Mouse (Mus musculus): ENCODE measurements around the gene Rasgef1b. TPM values are rescaled to one million over a fixed set of nuclear protein-coding genes. Genes with fewer than 3 reads are reported as not detected.

The Rasgef1b gene
- polyA plus RNA-seq, 1 experiment from 2014 or later: 7.8 TPM

DNA sequence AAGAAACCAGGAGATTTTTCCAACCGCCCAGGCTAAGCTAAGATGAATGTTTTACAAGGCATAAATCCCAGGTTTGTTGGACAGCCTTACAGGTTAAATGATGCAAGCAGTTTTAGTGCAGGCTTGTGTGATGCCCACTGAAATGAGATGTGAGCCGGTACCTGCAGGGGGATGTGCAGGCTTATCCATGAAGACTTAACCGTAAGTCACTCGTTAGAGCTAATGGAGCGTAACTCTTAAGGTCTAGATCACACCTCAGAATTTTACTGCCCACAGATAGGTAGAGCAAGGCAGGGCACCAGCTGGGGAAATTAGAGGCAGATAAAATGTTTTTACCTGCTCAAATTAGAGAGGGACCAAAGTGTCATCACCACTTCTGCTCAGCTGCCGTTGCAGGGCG is 14.0 kb upstream of the Rasgef1b start:
- no peaks in the 10 kb centered on the region for H3K9me3 ChIP-seq (ENCODE audit: low read length)
- no peak overlapping the region for H3K27ac ChIP-seq (ENCODE audit: low read length)
- H3K36me3 ChIP-seq (ENCODE audit: insufficient read depth, low read length): no peaks in the 10 kb centered on the region
- H3K4me3 ChIP-seq (ENCODE audit: low read length): no peak overlapping the region
- no peaks in the 10 kb centered on the region for H3K27me3 ChIP-seq (ENCODE audit: insufficient read depth, low read length)
- H3K4me2 ChIP-seq (replicated peaks; ENCODE audit: low read depth, low read length): no peak overlapping the region
- WGBS: 38% methylated on average over 7 of the region's 7 CpGs
- 0 out of 2 replicates have a peak, but pooled peaks have one; percentile 31 for ATAC-seq (ENCODE audit: low FRiP score, low TSS enrichment)
- no peaks in the 10 kb centered on the region for H3K4me1 ChIP-seq (ENCODE audit: insufficient read depth, low read length)
- no peak overlapping the region for H3K9ac ChIP-seq (replicated peaks; ENCODE audit: low read length)

GRCm38 (mm10) chr5:99742056-99742455 is 13.2 kb upstream of the Rasgef1b start:
- H3K4me2 ChIP-seq (replicated peaks; ENCODE audit: low read depth, low read length): no peak overlapping the region
- H3K9ac ChIP-seq (replicated peaks; ENCODE audit: low read length): no peak overlapping the region
- H3K4me3 ChIP-seq (ENCODE audit: low read length): no peak overlapping the region
- ATAC-seq (ENCODE audit: low FRiP score, low TSS enrichment): no peak
- 22% methylated on average over 8 of the region's 8 CpGs for WGBS
- H3K27me3 ChIP-seq (ENCODE audit: insufficient read depth, low read length): no peaks in the 10 kb centered on the region
- H3K27ac ChIP-seq (ENCODE audit: low read length): no peak overlapping the region
- no peaks in the 10 kb centered on the region for H3K4me1 ChIP-seq (ENCODE audit: insufficient read depth, low read length)
- H3K36me3 ChIP-seq (ENCODE audit: insufficient read depth, low read length): no peaks in the 10 kb centered on the region
- no peaks in the 10 kb centered on the region for H3K9me3 ChIP-seq (ENCODE audit: low read length)

DNA sequence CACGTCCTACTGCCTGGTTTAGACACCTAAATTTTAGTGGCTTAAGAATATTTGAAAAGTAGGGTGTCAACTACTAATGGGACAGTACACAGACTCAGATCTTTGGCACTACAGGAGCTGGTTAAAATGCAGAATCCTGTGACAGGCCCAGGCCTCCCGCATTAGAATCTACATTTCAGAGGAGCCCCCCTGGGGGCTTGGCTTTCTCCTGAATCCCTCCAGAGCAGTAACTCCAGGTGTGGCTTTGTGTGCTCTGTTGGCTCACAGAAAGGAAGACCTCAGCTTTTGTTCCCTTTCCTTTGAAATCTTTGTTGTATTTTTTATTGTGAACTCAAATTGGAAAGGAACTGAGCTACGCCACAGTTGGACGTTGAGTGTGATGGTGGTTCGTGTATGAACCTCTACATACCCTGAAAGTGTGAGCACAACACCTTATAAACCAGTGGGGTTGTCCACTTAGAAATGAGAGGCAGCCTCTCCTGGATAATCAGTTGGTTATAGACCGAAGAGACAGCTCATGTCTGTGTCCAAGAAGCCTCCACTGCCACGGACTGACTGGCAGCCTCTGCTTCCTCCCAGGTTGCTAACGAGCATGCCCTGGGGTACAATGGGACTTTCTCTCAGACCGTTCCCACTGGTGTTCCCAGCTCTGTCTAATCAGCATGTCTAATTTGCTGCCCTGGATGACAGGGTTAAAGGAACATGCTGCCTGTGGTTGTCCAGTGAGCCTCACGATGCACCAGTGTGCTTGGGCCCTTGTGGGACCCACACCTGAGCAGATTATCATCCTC is 9.3 kb upstream of the Rasgef1b start:
- no peak overlapping the region for H3K4me3 ChIP-seq (ENCODE audit: low read length)
- no peaks in the 10 kb centered on the region for H3K27me3 ChIP-seq (ENCODE audit: insufficient read depth, low read length)
- no peak overlapping the region for H3K27ac ChIP-seq (ENCODE audit: low read length)
- H3K4me1 ChIP-seq (ENCODE audit: insufficient read depth, low read length): no peaks in the 10 kb centered on the region
- H3K9me3 ChIP-seq (ENCODE audit: low read length): no peaks in the 10 kb centered on the region
- no peak overlapping the region for H3K4me2 ChIP-seq (replicated peaks; ENCODE audit: low read depth, low read length)
- H3K36me3 ChIP-seq (ENCODE audit: insufficient read depth, low read length): no peaks in the 10 kb centered on the region
- 43% methylated on average over 10 of the region's 10 CpGs for WGBS
- H3K9ac ChIP-seq (replicated peaks; ENCODE audit: low read length): no peak overlapping the region
- no peak for ATAC-seq (ENCODE audit: low FRiP score, low TSS enrichment)

GRCm38 (mm10) chr5:99729931-99730330 is 1.1 kb upstream of the Rasgef1b start:
- no peaks in the 10 kb centered on the region for H3K9me3 ChIP-seq (ENCODE audit: low read length)
- no peak overlapping the region for H3K9ac ChIP-seq (replicated peaks; ENCODE audit: low read length)
- no peaks in the 10 kb centered on the region for H3K36me3 ChIP-seq (ENCODE audit: insufficient read depth, low read length)
- H3K4me2 ChIP-seq (replicated peaks; ENCODE audit: low read depth, low read length): peak overlapping the region; percentile 100
- H3K4me3 ChIP-seq (ENCODE audit: low read length): no peak overlapping the region
- no peak for ATAC-seq (ENCODE audit: low FRiP score, low TSS enrichment)
- peaks cover 9% of the 10 kb centered on the region; the same call in 1 of the 2 replicates for H3K4me1 ChIP-seq (ENCODE audit: insufficient read depth, low read length)
- H3K27ac ChIP-seq (ENCODE audit: low read length): no peak overlapping the region
- peaks cover 38% of the 10 kb centered on the region for H3K27me3 ChIP-seq (ENCODE audit: insufficient read depth, low read length)
- 76% methylated on average over 1 of the region's 1 CpGs for WGBS

- WGBS: 2% methylated on average over 18 of the region's 18 CpGs
- ATAC-seq (ENCODE audit: low FRiP score, low TSS enrichment): peak; percentile 83
Measured at GRCm38 (mm10) chr5:99729361-99729882, 557 bp upstream of the Rasgef1b start.

GRCm38 (mm10) chr5:99728027-99728451 is 826 bp downstream of the Rasgef1b start:
- 2% methylated on average over 14 of the region's 15 CpGs for WGBS
- peaks cover 38% of the 10 kb centered on the region for H3K27me3 ChIP-seq (ENCODE audit: insufficient read depth, low read length)
- no peak for ATAC-seq (ENCODE audit: low FRiP score, low TSS enrichment)
- no peaks in the 10 kb centered on the region for H3K9me3 ChIP-seq (ENCODE audit: low read length)
- H3K27ac ChIP-seq (ENCODE audit: low read length): no peak overlapping the region
- H3K4me1 ChIP-seq (ENCODE audit: insufficient read depth, low read length): peaks cover 9% of the 10 kb centered on the region; the same call in 1 of the 2 replicates
- no peaks in the 10 kb centered on the region for H3K36me3 ChIP-seq (ENCODE audit: insufficient read depth, low read length)
- no peak overlapping the region for H3K9ac ChIP-seq (replicated peaks; ENCODE audit: low read length)
- peak overlapping the region; percentile 71 for H3K4me3 ChIP-seq (ENCODE audit: low read length)
- peak overlapping the region; percentile 100 for H3K4me2 ChIP-seq (replicated peaks; ENCODE audit: low read depth, low read length)

More at GRCm38 (mm10) chr5:99729361-99729882, 557 bp upstream of the Rasgef1b start:
- H3K4me2 ChIP-seq (replicated peaks; ENCODE audit: low read depth, low read length): peak overlapping the region; percentile 100
- H3K4me3 ChIP-seq (ENCODE audit: low read length): peak overlapping the region; percentile 35
- peaks cover 38% of the 10 kb centered on the region for H3K27me3 ChIP-seq (ENCODE audit: insufficient read depth, low read length)
- H3K9ac ChIP-seq (replicated peaks; ENCODE audit: low read length): peak overlapping the region; percentile 20; the same call in 1 of the 2 replicates
- H3K9me3 ChIP-seq (ENCODE audit: low read length): no peaks in the 10 kb centered on the region
- H3K27ac ChIP-seq (ENCODE audit: low read length): no peak overlapping the region
- peaks cover 9% of the 10 kb centered on the region; the same call in 1 of the 2 replicates for H3K4me1 ChIP-seq (ENCODE audit: insufficient read depth, low read length)
- no peaks in the 10 kb centered on the region for H3K36me3 ChIP-seq (ENCODE audit: insufficient read depth, low read length)

DNA sequence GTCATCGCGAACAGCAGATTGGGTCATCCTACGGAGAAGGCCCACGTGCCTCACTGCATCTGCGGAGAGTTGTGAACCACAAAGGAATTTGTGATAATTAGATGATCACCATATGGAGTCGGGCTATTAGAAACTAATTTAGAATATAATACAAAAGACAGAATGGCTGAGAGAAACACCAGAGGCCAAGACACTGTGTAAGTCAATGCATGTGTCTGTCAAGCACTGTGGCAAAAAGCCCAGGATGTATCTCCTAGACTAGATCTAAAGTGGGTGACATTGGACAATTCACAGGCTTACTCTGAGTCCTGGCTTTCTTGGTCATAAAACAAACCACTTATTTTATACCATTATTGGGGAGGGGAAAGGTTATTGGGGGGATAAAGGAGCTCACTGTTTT is 4.9 kb downstream of the Rasgef1b start:
- Histone ChIP-seq H3K9ac (replicated peaks; ENCODE audit: low read length) (no peak overlapping the region), H3K9me3 (ENCODE audit: low read length) (no peaks in the 10 kb centered on the region), H3K4me3 (ENCODE audit: low read length) (no peak overlapping the region), H3K27ac (ENCODE audit: low read length) (no peak overlapping the region), H3K36me3 (ENCODE audit: insufficient read depth, low read length) (no peaks in the 10 kb centered on the region), H3K4me1 (ENCODE audit: insufficient read depth, low read length) (peaks cover 4% of the 10 kb centered on the region; the same call in 1 of the 2 replicates), H3K4me2 (replicated peaks; ENCODE audit: low read depth, low read length) (no peak overlapping the region), H3K27me3 (ENCODE audit: insufficient read depth, low read length) (peaks cover 26% of the 10 kb centered on the region)
- no peak for ATAC-seq (ENCODE audit: low FRiP score, low TSS enrichment)
- WGBS: 86% methylated on average over 6 of the region's 6 CpGs

- WGBS: 91% methylated on average over 2 of the region's 2 CpGs
- no peak overlapping the region for H3K4me2 ChIP-seq (replicated peaks; ENCODE audit: low read depth, low read length)
- no peaks in the 10 kb centered on the region for H3K4me1 ChIP-seq (ENCODE audit: insufficient read depth, low read length)
- no peaks in the 10 kb centered on the region for H3K9me3 ChIP-seq (ENCODE audit: low read length)
- H3K27ac ChIP-seq (ENCODE audit: low read length): no peak overlapping the region
- no peak for ATAC-seq (ENCODE audit: low FRiP score, low TSS enrichment)
- no peak overlapping the region for H3K9ac ChIP-seq (replicated peaks; ENCODE audit: low read length)
- no peak overlapping the region for H3K4me3 ChIP-seq (ENCODE audit: low read length)
- H3K27me3 ChIP-seq (ENCODE audit: insufficient read depth, low read length): peaks cover 13% of the 10 kb centered on the region
- H3K36me3 ChIP-seq (ENCODE audit: insufficient read depth, low read length): no peaks in the 10 kb centered on the region
Measured at GRCm38 (mm10) chr5:99722310-99722709, 6.6 kb downstream of the Rasgef1b start.

DNA sequence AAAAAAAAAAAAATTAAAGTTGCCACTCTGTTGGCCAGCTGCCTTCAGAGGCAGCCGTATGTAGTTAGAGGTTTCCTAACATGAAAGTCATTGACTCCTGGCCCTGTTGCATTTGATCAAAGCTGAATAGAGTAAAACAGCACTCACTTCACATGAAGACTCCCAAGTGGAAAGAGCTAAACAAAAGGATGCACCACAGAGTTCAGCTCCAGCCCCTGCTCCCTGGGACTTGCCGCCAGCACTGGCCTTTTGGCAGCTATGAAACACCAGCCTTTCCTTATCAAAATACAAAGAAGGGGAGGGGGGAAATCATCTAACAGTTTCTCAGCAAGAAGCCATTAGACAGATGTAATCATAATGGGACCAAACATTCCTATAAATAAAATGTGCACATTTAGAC is 8.3 kb downstream of the Rasgef1b start:
- H3K36me3 ChIP-seq (ENCODE audit: insufficient read depth, low read length): no peaks in the 10 kb centered on the region
- no peak overlapping the region for H3K4me3 ChIP-seq (ENCODE audit: low read length)
- H3K9ac ChIP-seq (replicated peaks; ENCODE audit: low read length): no peak overlapping the region
- no peak for ATAC-seq (ENCODE audit: low FRiP score, low TSS enrichment)
- no peak overlapping the region for H3K4me2 ChIP-seq (replicated peaks; ENCODE audit: low read depth, low read length)
- 34% methylated on average over 2 of the region's 2 CpGs for WGBS
- H3K4me1 ChIP-seq (ENCODE audit: insufficient read depth, low read length): no peaks in the 10 kb centered on the region
- no peaks in the 10 kb centered on the region for H3K9me3 ChIP-seq (ENCODE audit: low read length)
- peaks cover 4% of the 10 kb centered on the region; the same call in 1 of the 2 replicates for H3K27me3 ChIP-seq (ENCODE audit: insufficient read depth, low read length)
- no peak overlapping the region for H3K27ac ChIP-seq (ENCODE audit: low read length)

GRCm38 (mm10) chr5:99717917-99718316 is 10.9 kb downstream of the Rasgef1b start:
- no peak for ATAC-seq (ENCODE audit: low FRiP score, low TSS enrichment)
- WGBS: 53% methylated on average over 8 of the region's 8 CpGs
- Histone ChIP-seq H3K36me3 (ENCODE audit: insufficient read depth, low read length) (no peaks in the 10 kb centered on the region), H3K27me3 (ENCODE audit: insufficient read depth, low read length) (no peaks in the 10 kb centered on the region), H3K4me1 (ENCODE audit: insufficient read depth, low read length) (no peaks in the 10 kb centered on the region), H3K9me3 (ENCODE audit: low read length) (no peaks in the 10 kb centered on the region), H3K4me2 (replicated peaks; ENCODE audit: low read depth, low read length) (no peak overlapping the region), H3K4me3 (ENCODE audit: low read length) (no peak overlapping the region), H3K27ac (ENCODE audit: low read length) (no peak overlapping the region), H3K9ac (replicated peaks; ENCODE audit: low read length) (no peak overlapping the region)
